Mouse (Mus musculus) spleen, adult 2 months (tissue): ENCODE measurements around the gene Rab3gap2.

Experiments used
- CTCF ChIP-seq: fragments of 200-500 bp; IDR thresholded peaks from 2 replicates; pipeline ENCODE4 v1.5.1; 2011; ENCODE audit warnings: mild to moderate bottlenecking, inconsistent platforms; ENCODE audit not compliant: insufficient read depth, insufficient read length, insufficient replicate concordance; ENCODE audit errors: extremely low read depth
- POLR2A ChIP-seq: fragments of 200-500 bp; IDR thresholded peaks from 2 replicates; pipeline ENCODE4 v1.6.1; 2011; ENCODE audit warnings: low read depth, low read length, inconsistent platforms

- TF ChIP-seq CTCF (no peak), POLR2A (no peak)
Measured at GRCm38 (mm10) chr1:185217966-185218365, 14.0 kb downstream of the Rab3gap2 start.
